Mouse (Mus musculus): ENCODE measurements at regions not wholly inside any gene's neighbourhood (a gene's known extent, or its start where the extent isn't known, plus 50 kb on each side); places are given as distances from the start of the nearest gene placed in this dataset.

GRCm38 (mm10) chr3:151160516-151160915 lies 277.2 kb upstream of the Adgrl4 start:
- no peak for DNase-seq (ENCODE audit: low read depth, low spot score)

GRCm38 (mm10) chr3:151182132-151182531 lies 255.6 kb upstream of the Adgrl4 start:
- no peak for DNase-seq (ENCODE audit: low read depth, low spot score)

GRCm38 (mm10) chr3:151192092-151192491 lies 245.6 kb upstream of the Adgrl4 start:
- no peak for DNase-seq (ENCODE audit: low read depth, low spot score)

- no peak for DNase-seq (ENCODE audit: low read depth, low spot score)
Observed at GRCm38 (mm10) chr3:151210978-151211377, 226.7 kb upstream of the Adgrl4 start.

GRCm38 (mm10) chr3:151216764-151217502 lies 220.8 kb upstream of the Adgrl4 start:
- no peak for DNase-seq (ENCODE audit: low read depth, low spot score)

GRCm38 (mm10) chr3:151222407-151222806 lies 215.3 kb upstream of the Adgrl4 start:
- no peak for DNase-seq (ENCODE audit: low read depth, low spot score)

GRCm38 (mm10) chr3:151252458-151252857 lies 185.2 kb upstream of the Adgrl4 start:
- no peak for DNase-seq (ENCODE audit: low read depth, low spot score)

GRCm38 (mm10) chr3:151262821-151263220 lies 174.9 kb upstream of the Adgrl4 start:
- DNase-seq (ENCODE audit: low read depth, low spot score): no peak

- no peak for DNase-seq (ENCODE audit: low read depth, low spot score)
Observed at GRCm38 (mm10) chr3:151265658-151266057, 172.0 kb upstream of the Adgrl4 start.

GRCm38 (mm10) chr3:151269514-151269913 lies 168.2 kb upstream of the Adgrl4 start:
- no peak for DNase-seq (ENCODE audit: low read depth, low spot score)

- no peak for DNase-seq (ENCODE audit: low read depth, low spot score)
Observed at GRCm38 (mm10) chr3:151283829-151284228, 153.9 kb upstream of the Adgrl4 start.

- peak; percentile 10 for DNase-seq (ENCODE audit: low read depth, low spot score)
Observed at GRCm38 (mm10) chr3:151293981-151294605, 143.6 kb upstream of the Adgrl4 start.

GRCm38 (mm10) chr3:151294606-151295005 lies 143.1 kb upstream of the Adgrl4 start:
- no peak for DNase-seq (ENCODE audit: low read depth, low spot score)

- no peak for DNase-seq (ENCODE audit: low read depth, low spot score)
Observed at GRCm38 (mm10) chr3:151295027-151295426, 142.7 kb upstream of the Adgrl4 start.

- peak; percentile 13 for DNase-seq (ENCODE audit: low read depth, low spot score)
Observed at GRCm38 (mm10) chr3:151298325-151298724, 139.4 kb upstream of the Adgrl4 start.

- DNase-seq (ENCODE audit: low read depth, low spot score): no peak
Observed at GRCm38 (mm10) chr3:151305402-151305801, 132.3 kb upstream of the Adgrl4 start.

GRCm38 (mm10) chr3:151307975-151308374 lies 129.7 kb upstream of the Adgrl4 start:
- DNase-seq (ENCODE audit: low read depth, low spot score): no peak

- peak; percentile 21 for DNase-seq (ENCODE audit: low read depth, low spot score)
Observed at GRCm38 (mm10) chr3:151323835-151324234, 113.9 kb upstream of the Adgrl4 start.

GRCm38 (mm10) chr3:151329801-151330200 lies 107.9 kb upstream of the Adgrl4 start:
- no peak for DNase-seq (ENCODE audit: low read depth, low spot score)

- no peak for DNase-seq (ENCODE audit: low read depth, low spot score)
Observed at GRCm38 (mm10) chr3:151331906-151332305, 105.8 kb upstream of the Adgrl4 start.

GRCm38 (mm10) chr3:151332317-151332687 lies 105.4 kb upstream of the Adgrl4 start:
- no peak for DNase-seq (ENCODE audit: low read depth, low spot score)

- DNase-seq (ENCODE audit: low read depth, low spot score): no peak
Observed at GRCm38 (mm10) chr3:151332688-151333452, 104.8 kb upstream of the Adgrl4 start.
